Mouse (Mus musculus): ENCODE measurements around the gene Ankrd39.

The Ankrd39 gene

DNA sequence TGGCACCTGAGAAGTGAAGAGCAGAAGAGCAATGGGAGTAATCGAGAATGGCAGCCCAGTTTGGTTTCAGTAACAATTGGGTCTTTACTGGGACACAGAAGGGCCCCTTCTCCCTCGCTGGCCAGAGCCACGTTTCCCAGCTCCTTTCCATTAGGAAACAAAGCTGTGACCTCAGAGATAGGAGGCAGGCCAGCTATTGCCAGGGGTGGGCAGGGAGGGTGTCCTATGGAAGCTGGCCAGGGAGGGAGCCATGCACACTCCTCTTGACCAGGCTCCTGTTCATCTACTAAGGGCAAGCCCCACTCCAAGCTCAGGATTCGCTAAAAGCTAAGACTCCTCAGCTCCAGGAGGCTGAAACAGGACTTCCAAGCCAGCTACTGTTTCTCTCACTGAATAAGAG is 12.0 kb upstream of the Ankrd39 start:
- 0 out of 2 replicates have a peak, but pooled peaks cover 5% of the 10 kb centered on the region for H3K36me3 ChIP-seq (ENCODE audit: insufficient read depth, low read length)
- H3K4me3 ChIP-seq (replicated peaks; ENCODE audit: low read length): no peak overlapping the region
- no peaks in the 10 kb centered on the region for H3K9me3 ChIP-seq (ENCODE audit: low read length)
- peaks cover 90% of the 10 kb centered on the region for H3K27me3 ChIP-seq (ENCODE audit: insufficient read depth, low read length)
- TF ChIP-seq POU5F1 (IDR thresholded peaks at IDR 0.05; ENCODE audit: borderline replicate concordance, low read length) (no peak), CTCF (conservative IDR thresholded peaks at IDR 0.05; ENCODE audit: low read length) (no peak), NANOG (IDR thresholded peaks at IDR 0.05; ENCODE audit: borderline replicate concordance, low read length) (no peak)
- peaks cover 69% of the 10 kb centered on the region for H3K4me1 ChIP-seq (replicated peaks; ENCODE audit: low read depth, low read length)

DNA sequence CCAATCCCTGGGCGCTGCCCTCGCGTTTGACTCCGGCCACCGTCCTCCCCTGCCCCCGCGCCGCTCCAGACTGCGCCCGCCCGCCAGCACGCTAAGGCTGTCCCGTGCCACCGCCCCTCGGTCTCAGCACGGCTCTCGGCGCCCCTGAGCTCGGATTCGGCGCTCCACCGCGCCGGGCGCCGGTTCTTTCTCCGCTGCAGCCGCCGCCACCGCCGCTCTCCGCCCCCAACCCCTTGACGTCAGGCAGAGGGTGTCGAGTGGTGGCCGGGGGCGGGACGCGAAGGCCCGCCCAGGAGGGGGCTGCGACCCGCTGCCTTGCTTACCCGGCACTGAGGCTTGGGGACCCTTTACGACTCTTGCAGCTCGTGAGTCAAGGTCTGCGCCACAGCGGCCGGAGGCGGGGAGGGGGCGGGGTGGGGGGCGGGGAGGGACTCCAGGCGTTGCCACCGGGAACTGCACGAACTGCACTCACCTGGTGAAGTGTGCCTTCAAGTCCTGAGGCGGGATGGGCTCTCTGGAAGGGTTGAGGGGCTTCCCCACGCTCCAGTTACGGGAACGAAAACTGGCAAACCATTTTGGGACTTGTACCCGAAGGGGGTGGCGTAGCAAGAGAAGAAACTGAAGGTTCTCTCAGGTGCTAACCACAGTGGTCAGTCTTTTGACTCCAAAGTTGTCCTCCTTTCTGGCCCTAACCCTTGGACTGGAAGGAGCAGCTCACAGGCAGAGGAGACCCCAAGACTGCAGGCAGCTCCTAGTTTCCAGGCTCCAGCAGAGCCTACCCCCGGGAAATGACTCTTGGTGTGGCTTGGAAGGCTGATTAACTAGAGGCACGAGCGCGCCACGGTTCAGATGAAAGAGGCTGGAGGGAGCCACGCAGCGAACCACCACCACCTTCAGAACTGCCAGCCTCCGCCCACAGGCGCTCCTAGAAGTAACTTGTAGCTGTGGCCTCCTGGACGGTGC is 11.1 kb upstream of the Ankrd39 start, which contains the start of gene Sema4c:
TSS of gene Sema4c (minus strand) at position 319 of the 963 bp plus-strand sequence.
- Histone ChIP-seq H3K36me3 (ENCODE audit: insufficient read depth, low read length) (0 out of 2 replicates have a peak, but pooled peaks cover 5% of the 10 kb centered on the region), H3K9me3 (ENCODE audit: low read length) (no peaks in the 10 kb centered on the region), H3K4me1 (replicated peaks; ENCODE audit: low read depth, low read length) (peaks cover 74% of the 10 kb centered on the region), H3K27me3 (ENCODE audit: insufficient read depth, low read length) (peaks cover 90% of the 10 kb centered on the region), H3K4me3 (replicated peaks; ENCODE audit: low read length) (peak within 1 kb of the TSS; percentile 93)
- no peak for TF ChIP-seq POU5F1 (IDR thresholded peaks at IDR 0.05; ENCODE audit: borderline replicate concordance, low read length)

DNA sequence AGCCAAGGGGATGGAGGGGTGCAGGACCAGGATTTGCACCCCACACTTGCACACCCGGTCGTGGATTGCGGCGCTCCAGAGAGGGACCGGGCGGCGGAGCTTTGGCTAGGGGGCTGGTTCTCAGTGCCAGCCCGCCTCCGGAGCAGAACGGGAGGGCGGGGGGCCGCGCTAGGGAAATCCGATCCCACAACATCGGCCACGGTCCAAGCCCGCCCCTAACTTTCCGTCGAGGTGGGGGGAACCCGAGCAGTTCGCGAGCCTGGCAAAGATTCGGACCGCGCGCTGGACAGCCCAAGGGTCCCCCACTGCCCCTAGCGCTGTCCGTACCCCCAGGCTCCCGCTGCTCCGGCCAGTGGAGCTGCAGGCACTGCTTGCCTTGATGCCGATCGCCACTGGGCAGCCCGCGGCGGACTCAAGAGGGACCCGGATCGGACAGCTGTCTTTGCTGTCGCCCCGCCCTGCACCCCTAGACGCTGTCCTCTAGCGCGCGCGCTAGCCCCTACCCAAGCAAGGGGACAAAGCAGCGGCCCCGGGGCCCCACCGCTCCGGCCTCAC is 10.3 kb upstream of the Ankrd39 start:
- Histone ChIP-seq H3K9me3 (ENCODE audit: low read length) (no peaks in the 10 kb centered on the region), H3K4me3 (replicated peaks; ENCODE audit: low read length) (peak overlapping the region; percentile 93)
- TF ChIP-seq CTCF (conservative IDR thresholded peaks at IDR 0.05; ENCODE audit: low read length) (no peak), NANOG (IDR thresholded peaks at IDR 0.05; ENCODE audit: borderline replicate concordance, low read length) (no peak), POU5F1 (IDR thresholded peaks at IDR 0.05; ENCODE audit: borderline replicate concordance, low read length) (no peak)

DNA sequence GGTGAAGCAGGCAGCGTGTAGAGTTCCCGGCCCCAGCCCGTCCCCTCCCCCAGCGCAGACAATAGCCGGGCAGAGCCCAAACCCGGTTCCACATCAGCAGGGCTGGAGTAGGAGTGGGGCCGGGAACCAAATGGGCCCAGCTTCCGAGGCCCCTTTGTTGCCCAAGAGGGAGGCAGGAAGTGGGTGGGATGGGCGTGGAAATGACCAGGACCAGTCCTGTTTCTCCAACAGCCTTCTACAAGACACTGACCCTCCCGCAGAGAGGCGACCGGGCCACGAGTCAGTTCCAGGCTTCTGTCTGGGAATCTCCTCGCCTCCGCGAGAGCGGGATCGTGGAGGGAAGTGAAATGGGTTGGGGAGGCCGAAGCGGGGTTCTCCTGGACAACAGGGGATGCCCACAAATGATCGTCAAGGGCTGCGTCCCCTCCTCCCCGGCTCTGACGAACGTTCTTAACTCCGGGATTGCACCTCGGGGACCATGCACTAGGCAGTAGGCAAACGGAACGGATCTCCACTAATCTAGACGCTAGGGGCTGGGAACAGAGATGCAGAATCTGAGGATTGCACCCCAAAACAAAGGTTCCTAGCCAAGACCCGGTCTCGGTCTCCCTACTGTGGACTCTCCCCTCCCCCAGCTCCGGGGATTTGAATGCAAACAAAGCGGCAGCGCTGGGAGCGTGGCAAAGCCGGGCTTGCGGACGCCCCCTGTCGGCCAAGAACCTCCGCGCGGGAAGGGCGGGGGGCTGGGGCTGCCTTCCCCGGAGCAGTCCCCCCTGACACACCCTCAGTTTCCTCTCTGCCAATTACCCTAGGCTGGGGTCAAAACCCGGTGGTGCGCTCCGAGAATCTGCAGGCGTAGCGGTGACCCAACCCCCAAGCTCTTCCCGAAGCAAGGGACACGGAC is 9.6 kb upstream of the Ankrd39 start:
- TF ChIP-seq CTCF (conservative IDR thresholded peaks at IDR 0.05; ENCODE audit: low read length) (peak; percentile 29), POU5F1 (IDR thresholded peaks at IDR 0.05; ENCODE audit: borderline replicate concordance, low read length) (no peak), NANOG (IDR thresholded peaks at IDR 0.05; ENCODE audit: borderline replicate concordance, low read length) (no peak)
- peaks cover 76% of the 10 kb centered on the region for H3K4me1 ChIP-seq (replicated peaks; ENCODE audit: low read depth, low read length)

More for the DNA sequence above, 10.3 kb upstream of the Ankrd39 start:
- Histone ChIP-seq H3K36me3 (ENCODE audit: insufficient read depth, low read length) (0 out of 2 replicates have a peak, but pooled peaks cover 10% of the 10 kb centered on the region), H3K4me1 (replicated peaks; ENCODE audit: low read depth, low read length) (peaks cover 76% of the 10 kb centered on the region), H3K27me3 (ENCODE audit: insufficient read depth, low read length) (peaks cover 93% of the 10 kb centered on the region)

DNA sequence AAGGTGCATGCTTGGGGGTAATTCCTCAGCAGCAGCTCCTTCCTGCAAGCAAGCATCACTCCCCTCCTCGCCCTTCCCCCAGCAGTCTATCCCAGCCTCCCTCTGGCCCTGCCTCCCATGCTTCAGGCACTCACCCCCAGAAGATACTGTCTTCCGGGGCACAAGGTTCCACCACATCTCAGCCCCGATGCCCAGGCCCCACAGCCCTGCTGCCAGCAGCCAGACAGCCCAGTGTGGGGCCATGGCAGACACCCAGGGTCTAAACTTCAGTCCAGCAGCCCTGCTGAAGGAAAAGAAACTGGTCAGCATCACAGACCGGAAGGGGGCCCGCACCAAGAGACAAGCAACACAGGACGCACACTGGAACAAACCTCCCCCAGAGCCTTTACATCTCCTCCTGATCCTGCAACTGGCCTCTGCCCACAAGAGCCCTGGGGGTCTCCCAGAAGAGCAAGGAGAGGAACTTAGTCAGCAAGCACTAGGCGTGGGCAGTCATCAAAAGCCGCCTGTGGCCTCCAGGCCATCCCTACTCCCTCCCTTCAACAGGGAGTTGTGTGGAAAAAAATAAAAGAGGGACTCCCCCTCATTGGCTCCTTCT is 8.7 kb upstream of the Ankrd39 start:
- no peaks in the 10 kb centered on the region for H3K9me3 ChIP-seq (ENCODE audit: low read length)
- no peak for TF ChIP-seq POU5F1 (IDR thresholded peaks at IDR 0.05; ENCODE audit: borderline replicate concordance, low read length)
- TF ChIP-seq NANOG (IDR thresholded peaks at IDR 0.05; ENCODE audit: borderline replicate concordance, low read length): no peak
- no peak for TF ChIP-seq CTCF (conservative IDR thresholded peaks at IDR 0.05; ENCODE audit: low read length)
- H3K4me1 ChIP-seq (replicated peaks; ENCODE audit: low read depth, low read length): peaks cover 71% of the 10 kb centered on the region
- H3K27me3 ChIP-seq (ENCODE audit: insufficient read depth, low read length): peaks cover 93% of the 10 kb centered on the region
- peak overlapping the region; percentile 93 for H3K4me3 ChIP-seq (replicated peaks; ENCODE audit: low read length)
- peaks cover 14% of the 10 kb centered on the region for H3K36me3 ChIP-seq (ENCODE audit: insufficient read depth, low read length)

More for the DNA sequence above, 9.6 kb upstream of the Ankrd39 start:
- Histone ChIP-seq H3K9me3 (ENCODE audit: low read length) (no peaks in the 10 kb centered on the region), H3K27me3 (ENCODE audit: insufficient read depth, low read length) (peaks cover 93% of the 10 kb centered on the region), H3K36me3 (ENCODE audit: insufficient read depth, low read length) (peaks cover 10% of the 10 kb centered on the region; the same call in 1 of the 2 replicates), H3K4me3 (replicated peaks; ENCODE audit: low read length) (peak overlapping the region; percentile 93)

DNA sequence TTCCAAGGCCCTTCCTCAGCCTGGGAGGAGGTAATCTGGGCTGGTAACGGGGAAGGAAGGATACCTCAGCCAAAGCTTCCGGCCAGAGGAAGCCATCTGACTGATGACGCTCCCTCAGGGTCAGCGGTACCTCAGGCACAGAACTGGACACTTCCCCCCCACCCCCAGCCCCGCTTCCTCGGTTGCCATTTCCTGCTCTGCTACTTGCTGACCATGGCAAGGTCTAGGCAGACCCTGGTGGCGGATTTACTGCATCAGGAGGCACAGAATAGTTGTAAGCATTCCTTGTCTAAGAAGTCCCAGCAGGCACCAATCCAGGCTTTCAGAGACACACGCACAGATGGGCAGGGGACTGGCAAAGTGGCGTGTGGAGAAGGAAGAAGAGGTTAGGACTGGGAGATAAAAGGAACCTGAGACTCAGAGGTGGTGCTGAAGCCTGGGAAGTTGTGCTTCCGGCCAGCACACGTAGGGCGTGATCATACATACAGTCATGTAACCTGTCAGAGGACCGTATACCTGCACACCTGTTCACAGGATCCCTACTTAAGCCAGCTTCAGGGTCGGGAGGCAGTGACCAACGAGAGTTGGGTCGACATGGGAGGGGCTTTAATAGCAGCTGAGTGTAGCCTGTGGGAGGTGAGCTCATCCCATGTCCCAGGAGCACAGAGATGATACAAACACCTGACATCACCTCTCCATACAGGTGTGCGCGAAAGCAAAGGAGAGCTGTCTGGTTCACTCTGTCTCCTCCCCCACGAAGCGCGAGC is 7.6 kb upstream of the Ankrd39 start:
- Histone ChIP-seq H3K9me3 (ENCODE audit: low read length) (no peaks in the 10 kb centered on the region), H3K27me3 (ENCODE audit: insufficient read depth, low read length) (peaks cover 91% of the 10 kb centered on the region), H3K36me3 (ENCODE audit: insufficient read depth, low read length) (peaks cover 19% of the 10 kb centered on the region), H3K4me1 (replicated peaks; ENCODE audit: low read depth, low read length) (peaks cover 69% of the 10 kb centered on the region), H3K4me3 (replicated peaks; ENCODE audit: low read length) (0 out of 2 replicates have a peak overlapping the region, but pooled peaks have one; percentile 8)
- no peak for TF ChIP-seq CTCF (conservative IDR thresholded peaks at IDR 0.05; ENCODE audit: low read length)
- no peak for TF ChIP-seq NANOG (IDR thresholded peaks at IDR 0.05; ENCODE audit: borderline replicate concordance, low read length)
- TF ChIP-seq POU5F1 (IDR thresholded peaks at IDR 0.05; ENCODE audit: borderline replicate concordance, low read length): no peak

DNA sequence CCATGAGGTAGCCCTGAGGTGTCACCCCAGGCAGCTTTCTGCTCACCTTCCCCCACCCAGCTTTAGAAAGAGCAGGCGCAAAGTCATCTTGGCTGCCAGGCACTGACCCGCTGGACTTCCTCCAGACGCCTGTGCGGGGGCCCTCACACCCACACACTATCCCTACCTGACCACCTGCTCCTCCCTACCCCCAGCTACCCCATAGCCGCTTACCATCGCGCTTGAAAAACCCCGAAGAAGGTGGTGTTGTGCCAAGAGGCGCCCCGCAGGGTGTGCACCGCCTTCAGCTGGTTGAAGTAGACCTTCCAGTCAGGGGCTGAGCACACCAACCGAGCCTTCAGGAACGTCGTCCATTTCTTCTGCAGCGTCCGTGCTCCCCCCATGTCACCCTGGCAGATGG is 5.3 kb upstream of the Ankrd39 start:
- no peaks in the 10 kb centered on the region for H3K9me3 ChIP-seq (ENCODE audit: low read length)
- no peak for TF ChIP-seq POU5F1 (IDR thresholded peaks at IDR 0.05; ENCODE audit: borderline replicate concordance, low read length)
- TF ChIP-seq NANOG (IDR thresholded peaks at IDR 0.05; ENCODE audit: borderline replicate concordance, low read length): no peak
- TF ChIP-seq CTCF (conservative IDR thresholded peaks at IDR 0.05; ENCODE audit: low read length): no peak

More for the DNA sequence above, 5.3 kb upstream of the Ankrd39 start:
- peaks cover 25% of the 10 kb centered on the region for H3K36me3 ChIP-seq (ENCODE audit: insufficient read depth, low read length)
- H3K27me3 ChIP-seq (ENCODE audit: insufficient read depth, low read length): peaks cover 70% of the 10 kb centered on the region
- peak overlapping the region; percentile 45; the same call in 1 of the 2 replicates for H3K4me3 ChIP-seq (replicated peaks; ENCODE audit: low read length)
- H3K4me1 ChIP-seq (replicated peaks; ENCODE audit: low read depth, low read length): peaks cover 76% of the 10 kb centered on the region
